Mouse (Mus musculus) heart, postnatal 25 days (tissue): ENCODE measurements at regions not wholly inside any gene's neighbourhood (a gene's known extent, or its start where the extent isn't known, plus 50 kb on each side); places are given as distances from the start of the nearest gene placed in this dataset.

ENCODE experiments used
- DNase-seq: peaks from one replicate; pipeline ENCODE4 v3.0.0; 2022; ENCODE audit warnings: low spot score
- intact Hi-C: fragments of 180-260 bp; cut with DNase I; formaldehyde crosslinking; loops from one replicate; pipeline ENCODE4 v1.15.1; 2025

DNA sequence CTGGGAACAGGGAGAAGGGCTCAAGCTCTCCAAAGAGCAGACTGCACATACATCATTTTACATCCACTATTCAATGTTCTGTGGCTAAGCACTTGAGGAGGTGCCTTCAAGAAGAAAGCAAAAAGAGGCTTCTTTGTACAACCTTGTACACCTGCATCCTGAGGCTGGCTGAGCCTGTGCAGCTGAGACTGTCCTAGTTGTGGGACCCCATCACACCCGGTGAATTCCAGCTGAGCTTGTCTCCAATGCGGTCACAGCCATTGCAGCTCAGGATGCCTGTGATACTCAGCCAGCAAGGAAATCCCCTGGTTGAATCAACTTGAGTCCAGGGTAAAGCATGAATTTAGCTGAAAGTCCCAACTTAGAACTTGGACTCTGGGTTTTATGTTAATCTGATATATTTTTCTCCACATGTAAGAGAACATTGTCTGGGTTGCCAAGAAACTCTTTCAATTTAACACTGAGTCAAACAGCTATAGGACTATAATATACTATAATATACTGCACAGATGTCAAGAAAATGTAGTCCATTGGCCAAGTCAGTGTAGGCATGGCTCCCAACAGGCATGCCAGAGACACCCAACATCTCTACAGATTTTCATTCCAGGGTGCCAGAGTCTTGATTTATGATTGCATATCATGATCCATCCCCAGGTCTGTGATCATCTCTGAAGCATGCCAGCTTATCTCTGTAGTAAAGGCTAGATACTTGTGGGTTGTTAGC, 599.2 kb downstream of the Pard3 start:
- no peak for DNase-seq
- intact Hi-C loops: no loop called here

DNA sequence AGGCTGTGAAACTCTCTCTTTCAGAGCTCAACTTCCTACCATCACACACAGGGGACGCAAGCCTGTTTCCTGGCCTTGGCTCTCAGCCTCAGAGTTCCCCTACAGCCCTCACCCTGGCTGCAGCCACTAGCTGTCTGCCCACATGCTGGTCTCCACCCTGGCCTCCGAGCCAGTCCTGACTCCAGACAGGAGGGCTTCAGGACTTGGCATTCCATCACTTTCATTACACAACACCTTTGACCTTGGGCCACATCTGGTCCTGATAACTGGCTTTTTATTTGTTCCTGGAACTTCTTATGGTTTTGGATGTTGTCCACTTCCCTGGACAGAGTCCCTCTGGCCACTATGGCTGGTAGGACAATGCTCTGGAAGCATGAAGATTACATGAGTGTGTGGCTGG, 602.9 kb downstream of the Pard3 start:
- DNase-seq: peak; percentile 21
- intact Hi-C loops: no loop called here

DNA sequence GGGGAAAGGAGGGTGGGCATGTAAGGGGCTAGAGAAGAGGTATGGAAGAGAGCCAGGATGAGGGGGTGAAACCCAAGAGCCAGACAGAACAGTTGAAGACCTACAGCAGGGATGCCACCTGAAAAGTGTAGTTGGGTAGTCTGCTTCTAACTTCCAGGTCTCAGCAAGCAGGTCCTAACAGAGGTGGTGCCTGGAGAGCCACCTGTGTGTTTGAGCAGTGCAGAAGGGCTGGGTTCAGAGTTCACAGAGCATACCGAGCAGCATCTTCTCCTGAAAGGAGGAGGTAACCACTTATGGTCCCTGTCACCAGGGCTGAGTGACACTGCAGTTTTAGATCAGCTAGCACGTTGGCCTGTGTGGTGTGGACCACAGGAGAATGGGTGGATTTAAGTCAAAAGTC, 605.3 kb downstream of the Pard3 start:
- no peak for DNase-seq
- intact Hi-C loops: no loop called here

DNA sequence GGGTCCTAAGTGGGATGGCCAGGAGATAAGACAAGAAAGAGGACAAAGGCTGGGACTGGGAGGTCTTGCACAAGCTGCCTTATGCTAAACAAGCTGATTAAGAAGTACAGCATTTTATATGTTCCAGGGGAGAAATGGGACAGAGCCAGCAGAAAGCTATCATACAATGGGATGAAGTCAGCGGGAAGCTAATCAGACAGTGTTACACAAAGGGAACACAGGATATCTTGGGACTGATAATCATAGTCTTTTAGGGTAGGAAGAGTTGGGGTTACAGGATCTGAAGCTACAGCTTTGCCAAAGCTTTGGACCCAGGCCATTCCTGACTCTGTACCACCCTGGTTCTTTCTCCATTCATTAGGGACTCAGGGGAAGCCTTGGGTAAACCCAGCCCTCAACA, 610.4 kb downstream of the Pard3 start:
- intact Hi-C loops: no loop called here
- DNase-seq: no peak

DNA sequence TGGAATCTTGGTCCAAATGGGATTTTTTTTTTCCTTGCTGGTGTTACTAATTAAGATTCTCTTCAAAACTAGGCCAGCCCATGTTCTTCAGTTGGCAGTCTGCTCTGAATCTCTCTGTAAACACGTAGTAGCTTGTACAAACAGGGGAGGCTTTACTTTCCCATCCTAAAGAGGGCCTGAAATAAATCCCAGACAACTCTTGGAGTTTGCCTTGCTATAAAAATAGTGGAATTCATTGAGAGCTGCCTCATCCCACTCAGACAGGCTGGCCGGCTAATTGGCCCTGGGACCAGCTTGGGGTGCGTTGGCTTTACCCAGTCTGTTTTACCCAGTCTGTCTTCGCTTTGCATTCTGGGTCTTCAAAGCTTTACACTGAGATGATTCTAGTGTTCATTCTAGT, 611.7 kb downstream of the Pard3 start:
- DNase-seq: no peak

DNA sequence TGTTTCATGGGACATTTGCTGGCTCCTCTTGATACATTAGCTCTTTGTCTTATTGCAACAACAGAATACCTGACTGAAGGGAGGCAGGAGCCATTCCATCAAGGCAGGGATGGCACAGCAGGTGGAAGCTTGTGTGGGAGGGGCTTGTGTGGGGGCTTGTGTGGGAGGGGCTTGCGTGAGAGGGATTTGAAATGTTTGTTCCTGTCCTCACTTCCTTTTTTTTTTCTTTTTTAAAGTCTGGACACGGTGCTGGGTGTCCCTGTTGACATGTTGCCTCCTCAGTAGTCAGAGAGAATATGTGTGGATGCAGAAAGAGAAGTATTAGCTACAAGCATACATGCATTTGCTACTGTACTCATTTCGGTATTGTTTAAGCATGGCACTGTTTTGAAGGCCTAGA, 616.5 kb downstream of the Pard3 start:
- intact Hi-C loops: no loop called here
- no peak for DNase-seq

More for the DNA sequence above, 611.7 kb downstream of the Pard3 start:
- intact Hi-C loops: no loop called here

DNA sequence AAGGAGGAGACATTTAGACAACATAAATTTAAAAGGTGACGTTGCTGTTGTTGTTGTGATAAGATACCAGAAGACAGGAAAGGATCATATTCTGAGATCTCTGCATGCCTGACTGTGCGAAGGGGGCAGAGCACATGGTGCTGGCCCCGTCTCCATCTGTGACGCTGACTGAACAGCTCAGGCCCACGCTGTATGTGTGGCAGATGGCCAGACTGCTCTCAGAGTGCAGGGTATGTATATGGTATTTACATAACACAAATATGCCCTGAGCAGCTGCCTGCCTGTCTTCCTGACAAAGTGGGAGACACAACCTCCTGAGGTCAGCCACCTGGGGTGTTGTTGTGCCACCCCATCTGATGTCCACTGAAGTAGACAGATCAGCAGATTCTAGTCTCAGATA, 620.5 kb downstream of the Pard3 start:
- intact Hi-C loops: no loop called here
- DNase-seq: no peak

DNA sequence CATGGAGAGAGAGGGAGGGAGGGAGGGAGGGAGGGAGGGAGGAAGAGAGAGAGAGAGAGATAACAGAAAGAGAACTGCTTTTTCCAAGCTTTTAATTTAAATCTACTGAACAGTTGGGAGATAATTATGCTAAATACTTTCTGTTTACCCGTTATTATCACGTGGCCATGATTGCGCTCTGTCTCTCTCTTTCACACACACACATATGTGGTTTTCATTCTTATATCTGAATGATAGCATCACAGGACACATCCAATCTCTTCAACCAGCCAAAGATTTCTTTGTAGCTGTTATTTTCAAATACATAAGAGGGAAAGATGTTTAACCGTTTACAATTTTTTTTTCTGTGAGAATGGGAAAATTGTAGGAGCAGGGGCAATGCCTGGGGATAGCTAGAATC, 627.1 kb downstream of the Pard3 start:
- no peak for DNase-seq
- intact Hi-C loops: no loop called here

DNA sequence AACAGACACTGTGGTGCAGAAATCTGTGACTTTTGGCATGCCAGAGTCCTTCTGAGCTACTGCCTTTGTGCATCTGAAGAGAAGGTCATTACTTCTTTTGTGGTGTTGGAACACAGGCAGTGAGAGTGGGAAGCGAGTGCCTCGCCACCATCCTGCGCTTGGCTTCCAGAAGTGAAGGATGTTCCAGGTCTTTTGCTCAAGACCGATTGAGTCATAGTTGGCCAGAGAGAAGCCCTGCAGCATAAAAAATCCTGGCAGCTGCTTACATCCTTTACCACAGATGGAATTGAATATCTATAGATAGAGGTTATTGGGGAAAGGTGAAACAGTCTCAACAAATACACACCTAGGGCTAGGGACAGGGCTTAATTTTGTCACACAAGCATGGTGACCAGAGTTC, 634.7 kb downstream of the Pard3 start:
- peak; percentile 9 for DNase-seq
- intact Hi-C loops: no loop called here

DNA sequence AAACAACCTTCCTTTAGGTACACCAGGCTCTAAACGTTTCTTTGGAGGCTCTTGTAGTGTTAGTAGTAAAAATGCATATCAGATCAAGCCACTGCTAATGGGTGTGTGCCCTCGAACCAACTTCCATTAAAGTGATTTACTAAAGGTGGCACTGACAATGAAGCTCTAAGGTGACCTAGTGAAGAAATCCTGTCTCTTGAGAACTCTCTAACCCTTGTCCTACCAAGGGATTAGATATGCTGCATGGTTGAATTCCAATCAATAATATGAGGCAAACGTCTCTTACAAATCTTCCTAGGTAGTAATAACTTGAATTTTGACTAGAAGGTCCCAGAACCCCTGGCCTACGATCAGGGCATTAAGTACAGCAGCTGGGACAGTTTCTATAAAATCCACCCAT, 640.7 kb downstream of the Pard3 start:
- intact Hi-C loops: no loop called here

DNA sequence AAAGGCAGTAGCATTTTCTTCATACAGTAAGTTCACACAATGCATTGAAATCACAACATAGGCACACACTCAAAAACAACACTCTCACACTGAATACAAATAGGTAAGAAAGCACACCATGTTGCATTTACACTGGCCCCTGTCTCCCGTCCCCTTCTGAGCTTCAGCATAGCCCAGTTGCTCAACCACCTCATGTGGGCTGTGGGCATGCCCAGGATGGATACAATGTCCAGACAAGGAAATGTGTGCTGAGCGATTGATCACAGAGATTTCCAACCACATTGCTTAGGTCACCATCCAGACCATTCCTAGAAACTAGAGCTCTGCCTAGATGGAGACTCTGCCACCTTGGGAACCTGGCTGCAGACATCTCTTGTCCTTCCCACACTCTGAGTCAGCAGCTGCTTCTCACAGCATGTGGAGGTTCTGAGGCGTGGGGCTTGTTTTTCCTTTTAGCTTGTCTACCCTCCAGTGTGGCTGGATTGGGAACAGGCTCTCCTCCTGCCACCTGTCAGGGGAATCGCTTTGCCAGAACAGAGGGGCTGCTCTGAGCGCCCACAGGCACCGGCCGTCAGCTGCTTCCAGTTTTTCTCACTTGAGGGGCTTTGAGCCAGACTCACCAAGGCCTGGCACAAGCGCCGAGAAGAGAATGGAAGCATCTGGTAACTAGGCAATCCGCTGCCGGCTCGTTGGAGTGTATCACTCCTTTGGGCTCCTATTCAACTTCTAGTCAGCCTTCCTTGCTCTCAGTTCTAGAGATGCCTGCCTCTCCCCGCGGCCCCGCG, 642.5 kb downstream of the Pard3 start:
- intact Hi-C loops: no loop called here
- DNase-seq: no peak

More for the DNA sequence above, 640.7 kb downstream of the Pard3 start:
- DNase-seq: no peak

DNA sequence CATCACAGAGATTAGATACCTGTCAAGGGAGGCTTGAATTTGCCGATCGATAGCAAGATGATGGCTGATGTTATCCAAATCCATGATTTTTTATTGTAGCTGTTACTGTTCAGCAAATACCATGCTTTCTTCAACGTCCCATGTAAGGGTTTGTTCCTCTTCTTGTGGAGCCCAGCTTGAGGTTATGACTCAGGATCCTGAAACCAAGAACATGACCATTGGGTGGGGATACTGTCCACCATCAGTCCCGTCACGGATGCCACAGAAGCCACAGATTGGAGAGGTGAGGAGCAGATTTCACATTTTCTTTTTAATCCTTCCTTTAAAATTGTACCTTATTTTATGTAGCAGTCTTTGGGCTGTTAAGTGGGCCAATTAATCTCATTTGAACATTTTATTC, 645.7 kb downstream of the Pard3 start:
- intact Hi-C loops: no loop called here
- DNase-seq: no peak

DNA sequence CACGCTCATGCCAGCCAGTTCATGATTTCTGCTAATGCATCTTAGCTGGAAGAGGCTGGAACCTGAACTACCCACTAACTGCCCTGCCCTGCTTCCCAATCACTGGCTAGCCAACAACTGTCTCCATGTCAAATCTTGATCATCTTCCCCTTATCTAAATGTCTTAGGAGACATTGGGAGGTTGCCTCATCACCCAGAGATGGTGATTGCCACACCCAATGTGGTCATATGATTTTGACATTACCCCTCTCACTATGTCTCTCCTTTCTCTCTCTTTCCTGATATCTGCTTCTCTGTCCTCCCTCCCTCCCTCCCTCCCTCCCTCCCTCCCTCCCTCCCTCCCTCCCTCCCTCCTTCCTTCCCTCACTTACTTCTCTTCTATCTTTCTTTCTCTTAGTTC, 643.3 kb upstream of the Nrp1 start:
- no peak for DNase-seq
- intact Hi-C loops: no loop called here

DNA sequence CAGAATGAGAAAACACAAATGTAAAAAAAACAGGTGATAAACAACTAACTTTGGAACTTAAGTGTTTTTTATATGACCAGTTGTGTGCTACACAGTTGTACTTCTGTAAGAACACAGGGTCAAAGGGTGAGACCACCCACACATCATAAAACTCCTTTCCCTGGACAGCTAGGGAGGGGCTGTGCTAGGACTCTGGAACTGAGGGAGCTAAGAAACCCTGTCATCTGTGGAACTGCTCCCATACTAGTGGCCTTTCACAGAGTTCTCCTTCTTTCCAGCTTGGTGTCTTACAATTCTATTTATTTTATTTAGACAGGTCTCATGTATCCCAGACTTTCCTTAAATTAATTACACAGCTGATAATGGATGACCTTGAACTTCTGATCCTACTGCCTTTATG, 640.4 kb upstream of the Nrp1 start:
- intact Hi-C loops: no loop called here

DNA sequence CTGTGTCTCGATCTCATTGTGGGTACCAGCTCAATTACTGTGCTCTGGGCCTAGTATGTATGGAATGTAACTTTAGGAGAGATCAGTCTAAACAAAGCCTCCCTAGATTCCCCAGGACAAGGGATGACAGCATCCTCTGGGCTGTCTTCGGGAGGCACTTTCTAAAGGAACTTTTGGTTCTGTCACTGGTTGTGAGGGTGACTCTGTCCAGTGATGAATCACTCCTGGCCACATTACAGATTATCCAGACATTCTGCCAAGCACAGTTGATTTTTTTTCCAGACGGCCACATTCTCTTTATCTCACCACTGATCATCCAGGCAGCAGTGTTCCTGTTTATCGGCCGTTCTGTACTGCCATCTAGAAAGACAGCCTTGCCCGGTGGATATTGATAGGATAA, 638.5 kb upstream of the Nrp1 start:
- intact Hi-C loops: no loop called here
- no peak for DNase-seq

More for the DNA sequence above, 640.4 kb upstream of the Nrp1 start:
- DNase-seq: no peak

DNA sequence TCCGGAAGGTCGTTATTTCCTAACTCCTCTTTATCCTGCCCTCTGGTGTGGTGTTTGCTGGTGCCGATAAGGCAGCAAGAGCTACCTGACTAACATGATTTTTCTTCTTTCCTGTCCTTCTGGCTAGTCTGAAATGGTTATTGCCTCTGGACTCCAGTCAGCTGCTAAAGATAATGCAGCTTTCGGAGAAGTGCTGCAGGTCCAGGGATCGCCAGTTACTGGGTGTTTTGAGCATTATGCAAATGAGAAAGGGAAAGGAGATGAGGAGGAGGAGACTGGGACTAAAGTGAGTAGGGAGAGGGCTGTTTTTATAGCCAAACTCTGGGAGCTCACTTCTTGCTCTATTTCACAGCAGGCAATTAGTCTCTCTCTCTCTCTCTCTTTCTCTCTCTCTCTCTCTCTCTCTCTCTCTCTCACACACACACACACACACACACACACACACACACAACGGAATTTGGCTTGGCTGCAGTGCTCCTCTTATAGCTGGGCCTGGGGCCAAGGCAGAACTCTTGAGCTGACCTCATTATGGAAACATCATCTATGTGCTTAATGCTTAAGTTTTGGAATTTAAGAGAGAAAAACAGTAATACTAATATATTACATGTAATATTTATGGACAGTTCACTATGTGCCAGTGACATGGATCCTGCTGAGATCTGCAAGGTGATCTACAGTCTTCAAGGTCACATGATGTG, 637.7 kb upstream of the Nrp1 start:
- intact Hi-C loops: no loop called here
- DNase-seq: no peak

DNA sequence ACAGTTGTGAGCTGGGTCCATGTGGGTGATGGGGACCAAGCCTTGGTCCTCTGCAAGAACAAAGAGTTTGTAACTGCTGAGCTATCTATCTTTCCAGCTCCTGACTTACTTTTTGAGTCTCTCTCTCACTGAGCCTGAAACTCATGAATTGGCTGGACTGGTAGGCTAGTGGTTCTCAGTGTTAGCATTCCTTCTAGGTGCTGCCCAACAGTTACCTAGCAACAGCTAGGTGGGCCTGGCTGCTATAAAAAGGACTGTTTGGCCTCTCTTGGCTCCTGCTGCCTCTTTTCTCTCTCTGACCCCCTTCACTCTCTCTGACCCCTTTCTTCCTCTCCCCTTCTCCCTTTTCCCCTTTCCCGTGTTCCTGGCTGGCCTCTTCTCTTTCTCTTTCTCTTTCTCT, 636.8 kb upstream of the Nrp1 start:
- intact Hi-C loops: no loop called here
- no peak for DNase-seq

DNA sequence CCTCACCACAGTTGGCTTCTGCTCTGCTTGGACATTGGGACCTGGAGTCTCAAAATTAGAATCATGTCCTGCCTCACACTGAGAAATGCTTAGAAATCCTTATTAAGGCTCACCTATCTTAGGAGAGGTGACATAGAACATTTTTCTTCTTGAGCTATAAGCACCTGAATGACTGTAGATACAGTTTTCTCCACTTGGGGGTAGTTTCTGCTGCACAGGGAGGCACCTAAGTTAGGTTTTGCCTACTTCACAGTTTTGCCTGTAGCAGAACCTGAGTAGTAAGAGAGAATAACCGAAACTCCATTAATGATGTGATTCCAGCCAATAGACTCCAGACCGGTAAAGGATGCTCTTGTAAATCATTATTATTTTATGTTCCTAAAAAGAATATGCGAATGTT, 624.3 kb upstream of the Nrp1 start:
- DNase-seq: no peak
- intact Hi-C loops: loop anchor here (5.0 kb wide), 1 partner anchor 623 kb away; the partner anchor contains the start of gene Nrp1

DNA sequence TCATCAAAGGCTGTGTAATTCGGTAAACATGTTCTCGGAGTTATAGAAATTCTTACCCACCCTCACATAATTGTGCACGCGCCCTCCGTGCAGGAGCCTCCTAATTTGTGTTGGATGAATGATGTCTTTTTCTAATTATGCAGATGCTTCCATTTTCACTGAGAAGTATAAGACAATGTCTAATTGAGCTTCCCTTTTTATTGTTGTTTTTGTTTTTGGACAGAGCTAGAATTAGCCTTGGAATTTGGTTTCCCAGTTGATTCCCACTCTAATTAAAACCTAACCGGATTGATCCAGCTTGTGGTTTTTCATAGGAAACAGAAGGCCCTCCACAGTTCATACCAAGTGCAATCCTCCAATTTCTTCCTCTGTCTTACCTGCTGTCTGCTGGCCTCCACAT, 616.2 kb upstream of the Nrp1 start:
- intact Hi-C loops: no loop called here

DNA sequence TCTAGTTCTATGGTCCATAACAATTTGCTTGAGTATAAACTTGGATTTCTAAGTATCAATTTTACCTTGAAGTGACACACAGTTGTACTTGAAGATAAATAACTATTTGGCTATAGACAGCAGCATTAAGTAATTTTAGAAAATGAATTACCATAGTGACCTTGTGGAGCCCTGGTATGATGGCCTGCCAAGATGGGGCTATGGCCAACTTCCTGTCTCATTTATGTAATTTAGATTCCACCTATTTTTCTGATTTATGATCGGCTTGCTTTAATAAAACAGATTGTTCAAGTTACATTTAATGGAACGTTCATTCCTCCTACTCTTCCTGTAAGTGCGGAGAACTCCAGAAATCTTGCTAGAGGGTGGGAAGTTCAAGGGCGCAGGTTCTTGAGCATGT, 613.2 kb upstream of the Nrp1 start:
- intact Hi-C loops: no loop called here

More for the DNA sequence above, 616.2 kb upstream of the Nrp1 start:
- DNase-seq: no peak

DNA sequence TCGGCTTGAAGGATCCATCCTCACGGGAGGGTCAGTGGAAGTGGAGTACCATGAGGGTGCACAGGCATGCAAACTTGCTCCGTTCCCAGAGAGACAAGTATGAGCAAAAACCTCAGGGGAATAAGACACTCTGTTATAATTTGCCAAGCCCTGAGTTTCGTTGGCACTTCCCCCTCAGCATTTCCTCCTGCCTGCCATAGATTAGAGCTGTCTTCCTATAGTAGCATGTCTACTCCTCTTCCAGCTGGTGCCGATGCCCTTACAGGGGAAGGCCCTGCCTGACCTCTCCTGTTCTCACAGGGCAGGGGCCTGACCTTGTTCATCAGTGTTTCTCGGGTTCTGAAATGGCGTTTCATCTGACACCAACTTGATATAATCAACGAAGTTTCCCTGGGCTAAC, 611.9 kb upstream of the Nrp1 start:
- intact Hi-C loops: no loop called here
- no peak for DNase-seq

More for the DNA sequence above, 613.2 kb upstream of the Nrp1 start:
- no peak for DNase-seq
